Mouse (Mus musculus) neural tube, embryonic 14.5 days (tissue): ENCODE measurements at regions not wholly inside any gene's neighbourhood (a gene's known extent, or its start where the extent isn't known, plus 50 kb on each side); places are given as distances from the start of the nearest gene placed in this dataset.
"Not testable (repeated sequence)": the region's sequence is repeated elsewhere in the genome, so short reads cannot be mapped to it uniquely, and the experiment has no call there.

Experiments used
- ATAC-seq: fragments of 200-750 bp; cut with Nextera tagmentation; 2 replicates; pipeline ENCODE4 v1.8.0; 2017; ENCODE audit warnings: low read depth, mild to moderate bottlenecking, moderate TSS enrichment, moderate library complexity
- H3K27ac ChIP-seq: fragments of 300-500 bp; sonication (generic); 2 replicates; pipeline ENCODE4 v1.5.1; 2014; ENCODE audit warnings: low read depth, mild to moderate bottlenecking, control low read depth, low read length, moderate library complexity, mixed read lengths
- H3K27me3 ChIP-seq: fragments of 300-500 bp; sonication (generic); 2 replicates; pipeline ENCODE4 v1.6.1; 2014; ENCODE audit warnings: low read length; ENCODE audit not compliant: control insufficient read depth, insufficient read depth
- H3K36me3 ChIP-seq: fragments of 300-500 bp; sonication (generic); 2 replicates; pipeline ENCODE4 v1.6.1; 2014; ENCODE audit warnings: low read length, mixed read lengths; ENCODE audit not compliant: control insufficient read depth, insufficient read depth
- H3K4me1 ChIP-seq: fragments of 300-500 bp; sonication (generic); 2 replicates; pipeline ENCODE4 v1.6.1; 2014; ENCODE audit warnings: low read length; ENCODE audit not compliant: control insufficient read depth, insufficient read depth
- H3K4me2 ChIP-seq: fragments of 300-500 bp; sonication (generic); 2 replicates; pipeline ENCODE4 v1.6.1; 2014; ENCODE audit warnings: mild to moderate bottlenecking, low read depth, low read length, control low read depth
- H3K4me3 ChIP-seq: fragments of 300-500 bp; sonication (generic); 2 replicates; pipeline ENCODE4 v1.5.1; 2014; ENCODE audit warnings: low read depth, low read length, control low read depth, mixed read lengths
- H3K9ac ChIP-seq: fragments of 300-500 bp; sonication (generic); replicated peaks from 2 replicates; pipeline ENCODE4 v1.6.1; 2014; ENCODE audit warnings: low read depth, mild to moderate bottlenecking, control low read depth, low read length, mixed read lengths
- H3K9me3 ChIP-seq: fragments of 300-500 bp; sonication (generic); 2 replicates; pipeline ENCODE4 v1.6.1; 2016; ENCODE audit warnings: low read length; ENCODE audit not compliant: control insufficient read depth
- WGBS: fragments of 180-500 bp; shearing (Covaris S2); extraction: QIAGEN DNeasy Blood & Tissue Kit; methylation state at CpG from one replicate; pipeline ENCODE4 v1.1.7; 2014; 5-methylcytosine and 5-hydroxymethylcytosine counted together

DNA sequence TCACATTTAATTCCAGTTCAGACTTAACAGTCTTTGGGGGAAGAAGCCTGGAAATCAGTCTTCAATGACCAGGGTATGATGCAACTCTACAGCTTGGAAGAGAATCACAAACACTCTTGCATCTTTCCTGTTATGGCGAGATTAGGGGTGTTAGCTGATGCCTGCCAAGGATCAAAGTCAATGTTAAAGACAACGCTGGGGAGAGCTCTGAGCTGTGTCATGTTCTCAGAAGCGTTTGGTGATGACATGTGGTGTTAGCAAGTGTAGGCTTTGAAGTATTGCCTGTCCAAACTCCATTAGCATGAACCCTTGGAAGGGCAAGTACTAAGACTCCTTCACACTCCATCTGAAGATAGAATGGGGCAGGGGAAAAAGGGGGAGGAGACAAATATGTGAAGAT is 187.7 kb upstream of the 1700056E22Rik start:
- Histone ChIP-seq H3K4me3 (no peak overlapping the region), H3K36me3 (no peaks in the 10 kb centered on the region), H3K4me2 (no peak overlapping the region), H3K9me3 (no peaks in the 10 kb centered on the region), H3K27ac (no peak overlapping the region), H3K4me1 (no peaks in the 10 kb centered on the region), H3K27me3 (no peaks in the 10 kb centered on the region), H3K9ac (no peak overlapping the region)
- 84% methylated on average over 3 of the region's 3 CpGs for WGBS
- no peak for ATAC-seq

GRCm38 (mm10) chr1:184197272-184197671 is 163.2 kb upstream of the 1700056E22Rik start:
- ATAC-seq: no peak
- Histone ChIP-seq H3K27ac (no peak overlapping the region), H3K9me3 (no peaks in the 10 kb centered on the region), H3K4me2 (no peak overlapping the region), H3K4me1 (no peaks in the 10 kb centered on the region), H3K36me3 (no peaks in the 10 kb centered on the region), H3K4me3 (no peak overlapping the region), H3K9ac (no peak overlapping the region), H3K27me3 (no peaks in the 10 kb centered on the region)
- WGBS: 86% methylated on average over 4 of the region's 4 CpGs

DNA sequence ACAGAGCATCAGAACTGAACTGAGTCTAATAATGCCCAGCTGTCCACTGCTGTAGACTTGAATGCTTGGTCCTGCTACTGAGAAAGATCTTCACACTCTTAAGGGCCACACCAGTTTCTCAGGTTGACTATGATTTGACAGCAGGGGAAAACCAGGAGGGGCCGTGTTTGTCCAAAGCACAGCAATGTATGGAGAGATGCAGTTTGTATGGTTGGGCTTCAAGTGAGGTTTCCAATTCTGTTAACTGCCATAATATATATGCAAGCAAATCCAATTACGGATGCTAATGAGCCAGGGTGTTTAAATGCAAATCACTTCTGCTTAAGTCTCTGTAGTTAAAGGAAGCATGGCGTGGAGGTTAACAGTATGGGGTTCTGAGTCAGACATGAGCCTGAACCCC is 157.2 kb upstream of the 1700056E22Rik start:
- H3K9ac ChIP-seq: no peak overlapping the region
- H3K36me3 ChIP-seq: no peaks in the 10 kb centered on the region
- WGBS: 50% methylated on average over 3 of the region's 3 CpGs
- H3K9me3 ChIP-seq: no peaks in the 10 kb centered on the region
- no peaks in the 10 kb centered on the region for H3K4me1 ChIP-seq
- no peak overlapping the region for H3K27ac ChIP-seq
- no peak overlapping the region for H3K4me3 ChIP-seq
- H3K27me3 ChIP-seq: no peaks in the 10 kb centered on the region
- no peak overlapping the region for H3K4me2 ChIP-seq
- no peak for ATAC-seq

GRCm38 (mm10) chr1:184187582-184187981 is 153.5 kb upstream of the 1700056E22Rik start:
- Histone ChIP-seq H3K27me3 (no peaks in the 10 kb centered on the region), H3K9me3 (no peaks in the 10 kb centered on the region), H3K4me2 (no peak overlapping the region), H3K27ac (no peak overlapping the region), H3K36me3 (no peaks in the 10 kb centered on the region), H3K4me3 (no peak overlapping the region), H3K4me1 (no peaks in the 10 kb centered on the region), H3K9ac (no peak overlapping the region)
- no peak for ATAC-seq

DNA sequence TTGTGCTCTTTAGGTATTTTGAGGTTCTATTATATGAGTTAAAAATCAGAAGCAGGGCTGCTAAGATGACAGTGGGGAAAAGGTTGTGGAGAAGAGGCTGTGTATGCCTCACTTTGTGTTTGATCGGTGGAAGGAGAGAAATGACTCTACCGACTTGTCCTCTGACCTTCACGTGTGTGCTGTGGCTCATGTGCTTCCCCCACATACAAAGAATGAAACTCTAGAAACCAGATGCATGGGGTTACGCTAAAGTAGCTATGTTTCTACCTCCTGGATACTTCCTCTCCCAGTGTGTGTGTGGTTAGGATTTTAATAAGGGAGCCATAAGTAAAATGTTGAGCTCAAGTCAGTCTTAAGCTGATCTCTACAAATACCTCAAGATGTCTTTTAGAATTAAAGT is 148.1 kb upstream of the 1700056E22Rik start:
- Histone ChIP-seq H3K9ac (no peak overlapping the region), H3K36me3 (no peaks in the 10 kb centered on the region), H3K4me2 (no peak overlapping the region), H3K4me3 (no peak overlapping the region), H3K9me3 (no peaks in the 10 kb centered on the region), H3K4me1 (no peaks in the 10 kb centered on the region), H3K27me3 (no peaks in the 10 kb centered on the region), H3K27ac (no peak overlapping the region)
- 94% methylated on average over 4 of the region's 4 CpGs for WGBS
- ATAC-seq: no peak

DNA sequence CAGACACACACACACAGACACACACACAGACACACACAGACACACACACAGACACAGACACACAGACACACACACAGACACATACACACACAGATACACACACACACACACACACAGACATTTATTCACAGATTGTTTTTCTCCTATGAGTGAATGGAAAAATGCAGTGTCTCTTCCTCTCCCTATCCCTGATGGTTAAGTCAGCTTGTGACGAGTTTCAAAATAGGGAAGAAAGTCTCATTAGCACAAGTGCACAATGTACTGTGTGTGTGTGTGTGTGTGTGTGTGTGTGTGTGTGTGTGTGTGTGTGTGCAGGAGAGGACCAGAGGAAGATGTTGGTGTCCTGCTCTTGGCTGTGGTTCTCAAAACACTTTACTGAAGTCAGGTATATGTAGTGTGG is 140.3 kb upstream of the 1700056E22Rik start:
- ATAC-seq, H3K36me3 ChIP-seq, H3K4me2 ChIP-seq, H3K27ac ChIP-seq, H3K27me3 ChIP-seq, H3K9me3 ChIP-seq, H3K4me3 ChIP-seq, H3K4me1 ChIP-seq, H3K9ac ChIP-seq: not testable (repeated sequence)
- 85% methylated on average over 1 of the region's 1 CpGs for WGBS

GRCm38 (mm10) chr1:184173739-184174138 is 139.6 kb upstream of the 1700056E22Rik start:
- no peak overlapping the region for H3K4me2 ChIP-seq
- H3K27me3 ChIP-seq: no peaks in the 10 kb centered on the region
- no peak for ATAC-seq
- H3K9ac ChIP-seq: no peak overlapping the region
- no peak overlapping the region for H3K4me3 ChIP-seq
- H3K27ac ChIP-seq: no peak overlapping the region
- no peaks in the 10 kb centered on the region for H3K4me1 ChIP-seq
- no peaks in the 10 kb centered on the region for H3K9me3 ChIP-seq
- 84% methylated on average over 6 of the region's 6 CpGs for WGBS
- H3K36me3 ChIP-seq: no peaks in the 10 kb centered on the region

DNA sequence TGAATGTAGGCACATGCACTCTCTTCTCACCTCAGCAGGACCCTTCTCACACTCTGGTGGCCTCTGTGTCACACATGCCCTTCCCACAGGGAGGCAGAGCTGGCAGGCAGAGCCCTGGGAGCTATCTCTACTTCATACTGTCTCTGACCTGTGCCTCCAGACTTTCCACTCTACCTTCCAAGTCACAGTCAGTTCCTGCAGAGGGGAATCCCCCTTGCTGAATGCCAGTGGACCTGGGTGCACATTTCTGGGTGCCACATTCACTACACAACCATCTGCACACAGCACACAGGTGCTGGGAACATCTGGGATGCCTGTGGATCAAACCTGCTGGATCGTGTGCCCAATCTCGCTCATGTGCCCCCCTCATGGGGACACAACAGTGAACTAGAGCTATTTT is 138.9 kb upstream of the 1700056E22Rik start:
- Histone ChIP-seq H3K9ac (no peak overlapping the region), H3K4me2 (no peak overlapping the region), H3K27me3 (no peaks in the 10 kb centered on the region), H3K36me3 (no peaks in the 10 kb centered on the region), H3K27ac (no peak overlapping the region), H3K9me3 (no peaks in the 10 kb centered on the region), H3K4me3 (no peak overlapping the region), H3K4me1 (no peaks in the 10 kb centered on the region)
- no peak for ATAC-seq
- WGBS: 85% methylated on average over 2 of the region's 2 CpGs

GRCm38 (mm10) chr1:184171601-184172000 is 137.5 kb upstream of the 1700056E22Rik start:
- H3K27ac ChIP-seq: no peak overlapping the region
- no peak overlapping the region for H3K4me3 ChIP-seq
- no peaks in the 10 kb centered on the region for H3K4me1 ChIP-seq
- 64% methylated on average over 7 of the region's 7 CpGs for WGBS
- no peaks in the 10 kb centered on the region for H3K27me3 ChIP-seq
- no peaks in the 10 kb centered on the region for H3K9me3 ChIP-seq
- H3K36me3 ChIP-seq: no peaks in the 10 kb centered on the region
- no peak overlapping the region for H3K9ac ChIP-seq
- no peak for ATAC-seq
- no peak overlapping the region for H3K4me2 ChIP-seq

DNA sequence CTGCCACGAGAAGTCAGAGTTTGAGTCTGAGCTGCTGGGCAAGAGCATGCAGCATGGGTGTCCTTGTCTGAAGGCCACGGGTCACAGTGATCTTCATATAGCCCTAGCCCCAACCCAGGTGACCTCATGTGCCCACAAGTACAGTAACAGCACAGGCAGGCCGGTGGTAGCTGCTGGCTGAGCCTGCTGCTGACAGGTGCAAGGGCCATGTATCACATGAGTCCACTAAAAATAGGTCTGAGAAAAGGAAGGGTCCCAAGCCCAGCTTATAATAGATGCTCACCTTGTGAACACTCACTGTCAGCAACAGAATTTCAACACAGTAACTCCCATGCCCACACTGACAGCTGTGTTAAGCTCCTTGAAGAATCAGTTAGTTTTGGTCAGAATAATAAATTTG is 136.8 kb upstream of the 1700056E22Rik start:
- Histone ChIP-seq H3K27me3 (no peaks in the 10 kb centered on the region), H3K9me3 (no peaks in the 10 kb centered on the region), H3K36me3 (no peaks in the 10 kb centered on the region), H3K9ac (no peak overlapping the region), H3K4me1 (no peaks in the 10 kb centered on the region), H3K27ac (no peak overlapping the region), H3K4me2 (no peak overlapping the region), H3K4me3 (no peak overlapping the region)
- 74% methylated on average over 3 of the region's 3 CpGs for WGBS
- no peak for ATAC-seq
